Mouse (Mus musculus): ENCODE results near the gene Ccdc39. TPM values are rescaled to one million over a fixed set of nuclear protein-coding genes. Genes with fewer than 3 reads are reported as not detected.
A peak's percentile ranks its signal among the peaks of the same experiment; 100 is the strongest.

Gene Ccdc39
- total RNA-seq (2021): 10 to 100 TPM; 16.7 to 39.2 TPM

DNA sequence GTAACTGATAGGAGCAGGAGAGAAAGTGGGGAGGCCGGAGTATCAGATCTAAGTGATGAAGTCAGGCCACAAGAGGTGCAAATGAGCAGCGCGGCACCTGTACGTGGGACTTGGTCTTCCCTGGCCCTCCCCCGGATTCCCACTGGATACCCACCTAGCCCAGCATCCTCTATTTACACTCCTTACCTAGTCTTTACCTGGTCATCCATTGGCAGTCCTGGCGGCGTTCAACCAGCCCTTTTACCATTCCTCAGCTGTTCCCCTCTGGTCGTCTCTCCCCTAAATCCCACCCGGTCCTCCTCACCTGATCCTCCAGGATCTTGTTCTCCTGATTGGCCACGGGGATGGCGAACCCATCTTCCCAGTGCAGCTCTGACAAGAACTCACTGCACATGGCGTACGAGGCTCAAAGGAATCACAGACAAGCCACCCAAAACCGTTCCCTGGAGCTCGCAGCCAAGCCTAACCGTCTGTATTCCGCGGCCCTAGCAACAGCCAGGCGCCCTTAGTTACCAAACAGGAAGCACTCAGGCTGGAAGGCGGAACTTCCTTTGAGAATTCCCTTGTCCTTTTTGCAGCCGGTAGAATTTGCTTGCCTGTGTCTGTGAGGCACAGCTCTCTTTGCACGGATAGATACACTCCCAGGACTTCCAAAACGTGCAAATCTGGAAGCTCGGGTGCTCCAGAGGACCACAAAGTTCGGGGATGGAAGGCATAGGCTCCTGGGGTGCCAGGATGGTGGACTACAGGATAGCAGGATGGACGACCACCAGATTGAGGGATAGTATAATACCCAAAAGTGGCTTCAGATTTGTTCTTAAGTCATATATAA, at the start of gene Ccdc39:
TSS of gene Ccdc39 (minus strand) at position 510 of the 832 bp plus-strand sequence.
- intact Hi-C loops (cut with DNase I): no loop called here

DNA sequence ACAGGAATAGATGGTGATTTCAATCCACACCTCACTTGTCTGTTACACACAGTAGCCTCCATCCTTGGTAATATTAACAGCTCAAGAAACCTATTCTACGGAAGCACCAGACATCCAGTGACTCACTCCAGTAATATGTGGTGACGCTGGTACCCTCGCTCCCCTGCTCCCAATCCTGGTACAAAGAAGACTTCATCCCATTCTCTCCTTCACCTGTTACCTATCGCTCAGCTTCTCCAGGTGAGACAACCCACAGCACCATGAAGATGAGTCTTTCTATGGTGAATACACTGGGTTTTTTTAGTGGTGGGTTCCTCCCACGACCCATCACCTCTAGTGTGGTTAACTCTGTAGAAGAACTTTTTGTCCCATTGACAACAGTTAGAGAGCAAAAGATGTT, 49.3 kb upstream of the Ccdc39 start:
- intact Hi-C loops (cut with DNase I): no loop called here
- DNase-seq (ENCODE audit: low spot score in 2 of 2): no peak

More for the DNA sequence above, at the start of gene Ccdc39:
- DNase-seq (ENCODE audit: low spot score in 2 of 2): peak; percentile 81 to 82

GRCm38 (mm10) chr3:33887438-33887837, 43.3 kb upstream of the Ccdc39 start:
- DNase-seq (ENCODE audit: low spot score in 2 of 2): no peak
- intact Hi-C loops (cut with DNase I): no loop called here

GRCm38 (mm10) chr3:33883105-33883504, 39.0 kb upstream of the Ccdc39 start:
- DNase-seq (ENCODE audit: low spot score in 2 of 2): no peak

GRCm38 (mm10) chr3:33882695-33883094, 38.6 kb upstream of the Ccdc39 start:
- intact Hi-C loops (cut with DNase I): no loop called here
- DNase-seq (ENCODE audit: low spot score in 2 of 2): no peak

More at GRCm38 (mm10) chr3:33883105-33883504, 39.0 kb upstream of the Ccdc39 start:
- intact Hi-C loops (cut with DNase I): no loop called here

- intact Hi-C loops (cut with DNase I): no loop called here
- no peak for DNase-seq (ENCODE audit: low spot score in 2 of 2)
Measured at GRCm38 (mm10) chr3:33878661-33879060, 34.6 kb upstream of the Ccdc39 start.

- no peak for DNase-seq (ENCODE audit: low spot score in 2 of 2)
- intact Hi-C loops (cut with DNase I): no loop called here
Measured at GRCm38 (mm10) chr3:33874456-33875286, 30.6 kb upstream of the Ccdc39 start.

GRCm38 (mm10) chr3:33873837-33874236, 29.7 kb upstream of the Ccdc39 start:
- intact Hi-C loops (cut with DNase I): no loop called here
- no peak for DNase-seq (ENCODE audit: low spot score in 2 of 2)

DNA sequence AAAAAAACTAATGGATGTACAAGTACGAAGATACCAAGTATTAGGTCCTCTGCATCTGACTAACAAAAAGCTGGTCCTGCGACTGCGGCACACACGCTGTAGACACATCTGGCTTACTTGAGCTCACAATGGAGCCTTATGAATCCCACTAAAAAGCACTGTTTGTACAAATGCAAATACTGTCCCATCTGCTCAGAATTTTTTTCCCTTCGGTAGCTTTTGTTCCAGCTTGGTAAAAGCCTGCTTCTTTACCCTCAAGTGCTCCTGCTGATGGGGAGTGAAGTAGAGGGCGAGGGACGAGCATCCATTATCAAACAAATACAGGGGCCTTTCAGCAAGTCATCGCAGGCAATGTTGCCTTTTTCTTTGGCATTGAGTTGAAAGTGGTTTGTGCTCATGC, 29.3 kb upstream of the Ccdc39 start:
- no peak for DNase-seq (ENCODE audit: low spot score in 2 of 2)
- intact Hi-C loops (cut with DNase I): no loop called here

- no peak for DNase-seq (ENCODE audit: low spot score in 2 of 2)
- intact Hi-C loops (cut with DNase I): no loop called here
Measured at GRCm38 (mm10) chr3:33864000-33864540, 20.0 kb upstream of the Ccdc39 start.

GRCm38 (mm10) chr3:33858939-33859338, 14.8 kb upstream of the Ccdc39 start:
- intact Hi-C loops (cut with DNase I): no loop called here
- DNase-seq (ENCODE audit: low spot score in 2 of 2): no peak

DNA sequence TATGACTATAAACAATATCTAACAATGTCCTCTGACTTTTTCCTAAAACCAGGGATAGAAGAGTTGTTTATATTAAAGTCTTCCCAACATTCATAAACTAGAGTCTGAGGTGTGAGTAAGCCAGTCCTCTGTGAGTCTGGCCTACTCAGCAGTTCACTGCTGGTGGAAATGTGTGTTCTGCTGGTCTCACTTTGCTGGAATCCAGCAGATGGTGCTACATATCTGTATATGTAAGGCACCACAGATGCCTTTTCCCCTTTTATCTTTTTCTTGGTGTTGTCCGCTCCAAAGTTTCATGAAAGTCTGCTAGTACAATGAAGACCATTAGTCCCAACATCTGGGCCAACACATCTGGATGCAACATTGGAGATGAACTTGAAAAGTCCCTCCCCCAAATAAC, 9.0 kb upstream of the Ccdc39 start:
- intact Hi-C loops (cut with DNase I): loop anchor here (2.0 kb wide), 1 partner anchor 66 kb away; no protein-coding TSS in a partner anchor
- DNase-seq (ENCODE audit: low spot score in 2 of 2): no peak

GRCm38 (mm10) chr3:33850856-33851255, 6.7 kb upstream of the Ccdc39 start:
- no peak for DNase-seq (ENCODE audit: low spot score in 2 of 2)
- intact Hi-C loops (cut with DNase I): no loop called here

GRCm38 (mm10) chr3:33846639-33847038, 2.5 kb upstream of the Ccdc39 start:
- DNase-seq (ENCODE audit: low spot score in 2 of 2): no peak
- intact Hi-C loops (cut with DNase I): no loop called here

- intact Hi-C loops (cut with DNase I): no loop called here
- DNase-seq (ENCODE audit: low spot score in 2 of 2): no peak
Measured at GRCm38 (mm10) chr3:33838877-33839276, 5.2 kb downstream of the Ccdc39 start.

DNA sequence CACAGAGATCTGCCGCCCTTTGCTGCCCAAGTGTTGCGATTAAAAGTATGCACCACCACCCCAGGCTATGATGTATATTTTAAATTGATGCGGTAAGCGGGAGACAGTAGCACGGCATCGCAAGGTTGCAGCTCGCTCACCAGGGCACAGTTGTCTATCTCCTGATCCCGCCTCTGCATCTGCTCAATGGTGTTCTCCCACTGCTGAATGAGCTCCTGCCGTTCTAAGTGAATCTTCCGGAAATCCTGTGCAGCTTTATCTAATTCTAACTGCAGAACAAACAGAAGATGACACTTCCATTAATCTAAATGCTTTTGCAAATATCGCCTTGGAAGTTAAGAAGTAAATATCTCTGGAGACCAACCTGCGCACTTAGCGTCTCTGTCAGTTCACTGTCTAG, 7.5 kb downstream of the Ccdc39 start:
- intact Hi-C loops (cut with DNase I): no loop called here
- DNase-seq (ENCODE audit: low spot score in 2 of 2): no peak

DNA sequence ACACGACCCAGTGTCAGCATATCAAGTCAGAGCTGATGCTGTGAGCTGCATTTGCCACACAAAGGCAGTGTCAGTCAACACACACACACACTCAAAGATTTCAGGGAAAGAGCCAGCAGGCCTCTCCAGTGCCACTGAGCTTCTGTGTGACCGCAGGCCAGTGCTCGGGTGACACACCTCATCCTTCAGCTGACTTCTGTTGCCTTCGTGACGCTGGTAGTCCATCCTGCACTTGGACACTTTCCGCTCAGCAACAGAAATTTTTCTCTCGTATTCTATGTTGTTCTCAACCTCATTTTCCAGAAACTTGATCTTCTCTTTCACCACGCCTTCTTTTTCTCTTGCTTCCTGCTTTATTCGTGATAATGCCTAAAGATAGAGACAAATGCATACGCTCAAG, 11.8 kb downstream of the Ccdc39 start:
- DNase-seq (ENCODE audit: low spot score in 2 of 2): no peak
- intact Hi-C loops (cut with DNase I): no loop called here

DNA sequence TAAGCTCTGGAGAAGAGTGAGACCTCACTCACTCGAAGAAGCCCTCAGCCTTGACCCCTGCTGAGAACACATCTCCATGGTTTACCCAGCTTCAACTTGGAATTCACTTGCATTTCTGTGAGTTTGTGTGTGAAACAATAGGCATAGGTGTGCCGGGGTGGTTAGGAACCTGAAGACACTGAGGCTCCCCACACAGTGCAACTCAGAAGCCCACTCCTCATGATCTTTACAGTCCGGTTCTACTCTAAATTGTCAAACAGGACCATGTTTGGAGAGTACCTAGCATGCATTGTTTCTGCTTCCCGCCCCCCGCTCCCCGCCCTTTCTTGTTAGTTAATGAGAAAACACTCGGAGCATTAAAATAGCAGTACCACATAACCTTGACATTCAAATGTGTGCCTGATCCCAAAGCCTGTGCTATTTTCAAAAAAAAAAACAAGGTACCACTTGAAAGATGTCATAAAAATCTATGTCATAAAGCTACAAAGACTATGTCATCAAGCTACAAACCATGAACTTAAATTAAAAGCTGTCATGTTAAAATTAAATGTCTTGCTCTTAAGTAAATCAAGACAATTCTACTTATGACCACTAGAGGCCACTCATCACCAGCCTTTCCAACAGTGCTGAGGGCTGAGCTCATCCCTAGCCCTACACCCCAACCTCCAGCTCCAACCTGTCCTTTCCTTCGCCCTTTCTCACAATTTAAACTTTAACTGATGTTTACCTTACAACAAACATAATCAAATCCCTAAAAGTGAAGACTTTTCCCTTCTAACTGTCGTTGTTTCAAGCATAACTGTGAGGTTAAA, 19.8 kb downstream of the Ccdc39 start:
- intact Hi-C loops (cut with DNase I): loop anchor here (1.0 to 10.0 kb wide), 2 partner anchors 95 to 230 kb away; no protein-coding TSS in a partner anchor
- DNase-seq (ENCODE audit: low spot score in 2 of 2): no peak

DNA sequence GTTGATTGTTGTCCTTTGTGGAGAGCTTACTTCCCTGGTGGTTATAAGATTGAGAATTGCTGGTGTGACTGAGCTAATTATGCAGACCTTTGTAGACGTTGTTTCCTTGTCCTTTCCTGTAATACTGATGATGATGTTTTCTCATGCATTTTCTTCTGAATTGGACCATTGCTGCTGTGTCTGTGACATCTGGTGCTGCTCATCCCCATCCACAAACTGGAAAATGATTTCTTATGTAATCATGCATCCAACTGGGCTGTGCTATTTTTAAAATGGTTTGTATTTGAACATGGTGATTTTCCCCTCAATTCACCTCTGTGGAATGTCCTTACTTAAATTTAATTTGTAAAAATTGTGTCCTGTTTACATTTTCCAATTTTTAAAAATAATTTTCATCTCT, 37.0 kb downstream of the Ccdc39 start:
- intact Hi-C loops (cut with DNase I): no loop called here
- no peak for DNase-seq (ENCODE audit: low spot score in 2 of 2)

GRCm38 (mm10) chr3:33800513-33800820, 43.6 kb downstream of the Ccdc39 start:
- no peak for DNase-seq (ENCODE audit: low spot score in 2 of 2)
- intact Hi-C loops (cut with DNase I): loop anchor here (5.0 kb wide), 1 partner anchor 1063 kb away; the partner anchor contains the start of genes Mrpl47 and Ndufb5
